Mouse (Mus musculus): ENCODE results near the gene Gbgt1.

- TF ChIP-seq POLR2A (IDR thresholded peaks at IDR 0.05; ENCODE audit: borderline replicate concordance, low read depth, low read length) (no peak), CTCF (IDR thresholded peaks at IDR 0.05; ENCODE audit: low read depth, low read length) (no peak)
Observed at GRCm38 (mm10) chr2:28505795-28506194, 9.1 kb downstream of the Gbgt1 start, which contains the start of gene Gm10134.
